Mouse (Mus musculus): Measurements from ENCODE around the gene Tfap4. TPM values are rescaled to one million over a fixed set of nuclear protein-coding genes. Genes with fewer than 3 reads are reported as not detected.

Gene Tfap4
- polyA plus RNA-seq, 1 experiment from 2014 or later: 28.6 TPM

- no peak overlapping the region for H3K4me2 ChIP-seq (ENCODE audit: low read depth, low read length, severe bottlenecking)
- H3K27me3 ChIP-seq (ENCODE audit: control insufficient read depth, insufficient read depth, low read length): no peaks in the 10 kb centered on the region
- no peak for DNase-seq (ENCODE audit: low spot score)
Observed at GRCm38 (mm10) chr16:4503495-4503894, 56.2 kb downstream of the Tfap4 start.

GRCm38 (mm10) chr16:4502568-4502967 is 57.1 kb downstream of the Tfap4 start:
- DNase-seq (ENCODE audit: low spot score) (no peak), ATAC-seq (replicated peaks; ENCODE audit: low FRiP score) (no peak)
- no peak overlapping the region for H3K9ac ChIP-seq (ENCODE audit: low read length)
- no peak overlapping the region for H3K4me2 ChIP-seq (ENCODE audit: low read depth, low read length, severe bottlenecking)
- H3K9me3 ChIP-seq (ENCODE audit: control insufficient read depth, low read length): no peaks in the 10 kb centered on the region
- H3K4me1 ChIP-seq (replicated peaks; ENCODE audit: control insufficient read depth, insufficient read depth, low read length): no peaks in the 10 kb centered on the region
- H3K36me3 ChIP-seq (ENCODE audit: control insufficient read depth, insufficient read depth, low read length): no peaks in the 10 kb centered on the region
- H3K27ac ChIP-seq (ENCODE audit: low read depth, low read length): no peak overlapping the region
- H3K4me3 ChIP-seq (ENCODE audit: low read depth, low read length): no peak overlapping the region
- H3K27me3 ChIP-seq (ENCODE audit: control insufficient read depth, insufficient read depth, low read length): no peaks in the 10 kb centered on the region

More at GRCm38 (mm10) chr16:4503495-4503894, 56.2 kb downstream of the Tfap4 start:
- no peak overlapping the region for H3K27ac ChIP-seq (ENCODE audit: low read depth, low read length)
- H3K9ac ChIP-seq (ENCODE audit: low read length): no peak overlapping the region
- no peaks in the 10 kb centered on the region for H3K36me3 ChIP-seq (ENCODE audit: control insufficient read depth, insufficient read depth, low read length)
- H3K4me3 ChIP-seq (ENCODE audit: low read depth, low read length): no peak overlapping the region
- H3K4me1 ChIP-seq (replicated peaks; ENCODE audit: control insufficient read depth, insufficient read depth, low read length): no peaks in the 10 kb centered on the region
- H3K9me3 ChIP-seq (ENCODE audit: control insufficient read depth, low read length): no peaks in the 10 kb centered on the region
- ATAC-seq (replicated peaks; ENCODE audit: low FRiP score): no peak
- WGBS: 94% methylated on average over 1 of the region's 1 CpGs

GRCm38 (mm10) chr16:4501703-4502102 is 58.0 kb downstream of the Tfap4 start:
- no peak for ATAC-seq (replicated peaks; ENCODE audit: low FRiP score)
- Histone ChIP-seq H3K4me1 (replicated peaks; ENCODE audit: control insufficient read depth, insufficient read depth, low read length) (no peaks in the 10 kb centered on the region), H3K4me2 (ENCODE audit: low read depth, low read length, severe bottlenecking) (no peak overlapping the region), H3K9me3 (ENCODE audit: control insufficient read depth, low read length) (no peaks in the 10 kb centered on the region), H3K27me3 (ENCODE audit: control insufficient read depth, insufficient read depth, low read length) (no peaks in the 10 kb centered on the region), H3K27ac (ENCODE audit: low read depth, low read length) (no peak overlapping the region), H3K4me3 (ENCODE audit: low read depth, low read length) (no peak overlapping the region), H3K36me3 (ENCODE audit: control insufficient read depth, insufficient read depth, low read length) (no peaks in the 10 kb centered on the region), H3K9ac (ENCODE audit: low read length) (no peak overlapping the region)
- 82% methylated on average over 3 of the region's 3 CpGs for WGBS
- no peak for DNase-seq (ENCODE audit: low spot score)

- Histone ChIP-seq H3K4me1 (replicated peaks; ENCODE audit: control insufficient read depth, insufficient read depth, low read length) (no peaks in the 10 kb centered on the region), H3K36me3 (ENCODE audit: control insufficient read depth, insufficient read depth, low read length) (no peaks in the 10 kb centered on the region), H3K4me2 (ENCODE audit: low read depth, low read length, severe bottlenecking) (no peak overlapping the region), H3K4me3 (ENCODE audit: low read depth, low read length) (no peak overlapping the region), H3K27ac (ENCODE audit: low read depth, low read length) (no peak overlapping the region), H3K27me3 (ENCODE audit: control insufficient read depth, insufficient read depth, low read length) (no peaks in the 10 kb centered on the region), H3K9ac (ENCODE audit: low read length) (no peak overlapping the region), H3K9me3 (ENCODE audit: control insufficient read depth, low read length) (no peaks in the 10 kb centered on the region)
- DNase-seq (ENCODE audit: low spot score) (no peak), ATAC-seq (replicated peaks; ENCODE audit: low FRiP score) (no peak)
- WGBS: 87% methylated on average over 8 of the region's 8 CpGs
Observed at GRCm38 (mm10) chr16:4500598-4501385, 58.9 kb downstream of the Tfap4 start.

DNA sequence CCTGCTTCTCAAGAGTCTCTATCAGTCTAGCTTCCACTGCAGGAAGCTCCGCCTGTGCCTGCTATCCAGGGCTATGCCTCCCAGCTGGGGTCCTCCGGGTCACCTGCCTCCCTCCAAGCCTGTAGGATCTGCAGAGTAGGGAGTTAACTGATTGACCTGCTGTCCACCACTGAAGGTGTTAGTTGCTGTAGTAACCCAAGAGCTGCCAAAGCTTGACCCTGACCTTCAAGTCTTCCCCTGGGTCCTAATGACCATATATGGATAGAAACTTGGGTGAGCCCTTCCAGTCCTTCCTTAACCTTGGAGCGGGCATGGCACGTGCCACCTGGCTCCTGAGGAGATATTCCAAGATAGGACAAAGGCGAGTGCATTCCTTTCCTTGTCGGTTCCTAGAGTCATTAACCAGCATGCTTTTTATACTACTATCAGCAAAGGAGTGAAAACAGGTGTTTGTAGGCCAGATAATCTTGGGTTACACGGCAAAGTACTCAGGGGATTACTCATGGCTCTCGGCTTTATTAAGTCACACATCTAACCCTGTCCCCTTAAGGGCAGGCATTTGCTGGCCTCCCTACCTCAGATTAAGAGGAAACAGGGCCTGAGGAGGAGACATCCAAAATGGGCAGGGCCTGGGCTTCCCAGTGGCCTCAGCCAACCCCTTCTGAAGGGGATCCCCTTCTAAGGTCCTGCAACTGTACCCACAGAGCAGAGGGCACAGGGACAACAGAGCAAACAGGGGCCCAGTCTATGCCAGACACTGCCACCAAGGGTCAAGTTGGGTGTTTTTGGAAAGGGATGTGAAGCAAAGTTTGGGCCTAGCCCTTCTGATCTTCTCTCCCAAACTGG is 61.7 kb downstream of the Tfap4 start:
- ATAC-seq (replicated peaks; ENCODE audit: low FRiP score) (no peak), DNase-seq (ENCODE audit: low spot score) (no peak)
- Histone ChIP-seq H3K9ac (ENCODE audit: low read length) (no peak overlapping the region), H3K36me3 (ENCODE audit: control insufficient read depth, insufficient read depth, low read length) (no peaks in the 10 kb centered on the region), H3K27me3 (ENCODE audit: control insufficient read depth, insufficient read depth, low read length) (no peaks in the 10 kb centered on the region), H3K4me3 (ENCODE audit: low read depth, low read length) (no peak overlapping the region), H3K4me2 (ENCODE audit: low read depth, low read length, severe bottlenecking) (no peak overlapping the region), H3K27ac (ENCODE audit: low read depth, low read length) (no peak overlapping the region), H3K4me1 (replicated peaks; ENCODE audit: control insufficient read depth, insufficient read depth, low read length) (no peaks in the 10 kb centered on the region), H3K9me3 (ENCODE audit: control insufficient read depth, low read length) (no peaks in the 10 kb centered on the region)
- 81% methylated on average over 8 of the region's 8 CpGs for WGBS

- no peak for ATAC-seq (replicated peaks; ENCODE audit: low FRiP score)
- Histone ChIP-seq H3K4me3 (ENCODE audit: low read depth, low read length) (no peak overlapping the region), H3K27ac (ENCODE audit: low read depth, low read length) (no peak overlapping the region), H3K27me3 (ENCODE audit: control insufficient read depth, insufficient read depth, low read length) (no peaks in the 10 kb centered on the region), H3K4me1 (replicated peaks; ENCODE audit: control insufficient read depth, insufficient read depth, low read length) (no peaks in the 10 kb centered on the region), H3K9ac (ENCODE audit: low read length) (no peak overlapping the region), H3K36me3 (ENCODE audit: control insufficient read depth, insufficient read depth, low read length) (no peaks in the 10 kb centered on the region), H3K9me3 (ENCODE audit: control insufficient read depth, low read length) (no peaks in the 10 kb centered on the region), H3K4me2 (ENCODE audit: low read depth, low read length, severe bottlenecking) (no peak overlapping the region)
- 87% methylated on average over 3 of the region's 3 CpGs for WGBS
- DNase-seq (ENCODE audit: low spot score): no peak
Observed at GRCm38 (mm10) chr16:4496470-4496869, 63.2 kb downstream of the Tfap4 start.

- H3K27me3 ChIP-seq (ENCODE audit: control insufficient read depth, insufficient read depth, low read length): no peaks in the 10 kb centered on the region
- no peaks in the 10 kb centered on the region for H3K36me3 ChIP-seq (ENCODE audit: control insufficient read depth, insufficient read depth, low read length)
- DNase-seq (ENCODE audit: low spot score): no peak
- H3K9me3 ChIP-seq (ENCODE audit: control insufficient read depth, low read length): no peaks in the 10 kb centered on the region
- H3K4me2 ChIP-seq (ENCODE audit: low read depth, low read length, severe bottlenecking): no peak overlapping the region
- H3K27ac ChIP-seq (ENCODE audit: low read depth, low read length): no peak overlapping the region
- H3K9ac ChIP-seq (ENCODE audit: low read length): no peak overlapping the region
- WGBS: 87% methylated on average over 5 of the region's 5 CpGs
- no peaks in the 10 kb centered on the region for H3K4me1 ChIP-seq (replicated peaks; ENCODE audit: control insufficient read depth, insufficient read depth, low read length)
- H3K4me3 ChIP-seq (ENCODE audit: low read depth, low read length): no peak overlapping the region
- no peak for ATAC-seq (replicated peaks; ENCODE audit: low FRiP score)
Observed at GRCm38 (mm10) chr16:4495861-4496260, 63.8 kb downstream of the Tfap4 start.
